Mouse (Mus musculus) ES-CJ7 (cell line): ENCODE measurements around the gene Ssu72.
A peak's percentile ranks its signal among the peaks of the same experiment; 100 is the strongest.

ENCODE experiments used
- DNase-seq: peaks from one replicate; pipeline ENCODE4 v3.0.0; 2011; ENCODE audit warnings: low read depth, low spot score

Ssu72 gene

DNA sequence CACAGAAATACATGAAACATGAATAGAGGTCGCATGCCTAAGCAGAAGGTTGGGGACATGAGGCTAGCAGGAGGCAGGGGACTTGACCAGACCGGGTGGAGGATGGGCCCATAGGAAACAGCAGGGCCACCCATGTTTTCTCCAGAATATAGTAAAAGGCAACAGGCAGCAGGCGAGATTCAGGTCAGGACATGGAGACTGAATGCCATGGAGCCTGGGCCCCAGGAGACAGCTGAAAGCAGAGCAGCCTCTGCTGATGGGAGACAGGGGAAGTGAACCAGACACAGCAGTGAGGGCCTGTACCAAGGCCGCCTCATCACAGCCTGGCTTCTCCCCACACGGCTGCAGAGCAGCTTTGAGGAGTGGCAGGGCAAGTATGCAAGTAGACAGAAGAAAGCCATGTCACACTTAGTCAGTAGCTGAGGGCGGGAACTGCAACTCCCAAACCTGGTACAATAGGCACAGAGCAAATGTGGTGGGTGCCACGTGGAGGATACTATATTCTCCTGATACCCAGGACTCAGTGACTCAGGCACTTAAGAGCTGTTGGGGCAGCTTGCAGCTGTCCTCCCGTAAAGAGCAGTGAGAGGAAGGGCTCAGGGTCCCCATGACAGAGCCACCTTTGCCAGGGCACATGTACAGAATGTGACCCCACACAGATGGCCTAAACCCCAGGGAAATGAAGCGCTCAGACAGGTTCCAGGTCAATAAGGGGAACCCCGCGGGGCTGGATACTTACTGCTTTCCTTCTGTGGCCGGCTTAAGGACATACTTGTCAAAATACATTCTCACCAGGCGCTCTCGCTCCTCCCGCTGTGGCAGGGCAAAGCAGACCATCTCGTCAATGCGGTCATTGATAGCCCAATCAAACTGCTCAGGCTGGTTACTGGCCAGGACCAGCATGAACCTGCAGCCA lies 42.2 kb downstream of the Ssu72 start:
- DNase-seq, result no peak

DNA sequence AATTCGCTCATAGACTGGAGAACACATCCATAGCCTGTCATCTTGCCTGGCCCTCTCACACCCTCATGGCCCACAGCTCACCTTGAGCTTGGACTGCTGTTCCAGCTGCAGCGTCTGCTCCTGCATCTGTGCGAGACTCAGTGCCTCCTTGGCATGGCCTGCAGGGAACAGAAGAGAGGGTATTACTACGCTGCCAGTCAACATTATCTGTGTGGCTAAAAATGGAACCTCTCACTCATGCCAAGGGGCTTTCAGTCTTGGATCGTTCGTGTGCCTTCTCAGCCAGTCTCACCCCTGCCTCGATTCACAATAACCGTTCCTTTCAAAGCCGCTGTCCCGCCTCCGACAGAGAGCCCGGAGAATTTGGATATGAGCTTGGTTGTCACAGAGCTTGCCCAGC lies 52.4 kb downstream of the Ssu72 start:
- DNase-seq, result no peak

DNA sequence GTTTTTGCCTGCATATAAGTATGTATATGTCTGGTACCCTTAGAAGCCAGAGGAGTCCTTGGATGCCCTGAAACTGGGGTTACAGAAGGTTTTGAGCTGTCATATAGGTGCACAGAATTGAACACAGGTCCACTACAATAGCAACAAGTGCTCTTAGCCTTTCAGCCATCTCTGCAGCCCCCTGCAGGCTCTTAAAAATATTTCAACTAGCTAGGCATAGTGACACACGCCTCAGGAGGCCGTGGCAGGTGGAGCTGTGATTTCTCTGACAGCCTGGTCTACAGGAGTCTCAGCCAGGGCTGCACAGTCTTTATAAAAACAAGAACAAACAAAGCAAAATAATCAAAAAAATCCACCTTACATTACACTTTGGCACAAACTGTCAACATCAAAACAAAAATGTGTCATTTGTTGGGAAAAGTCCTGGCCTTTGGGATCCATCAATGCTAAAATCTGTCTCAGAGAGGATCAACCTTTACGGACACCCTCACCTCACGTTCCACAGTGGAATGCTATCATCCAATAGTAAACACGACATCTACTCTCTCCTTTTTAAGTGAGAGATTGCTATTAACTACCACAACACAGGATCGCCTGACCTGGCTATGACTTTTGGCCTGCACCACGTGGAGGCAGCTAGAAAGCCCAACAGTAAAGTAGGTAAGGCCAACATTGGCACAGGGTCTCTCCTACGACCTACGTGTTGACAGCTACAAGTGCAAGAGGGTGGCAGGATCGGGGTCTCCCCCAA lies 55.4 kb downstream of the Ssu72 start:
- peak; percentile 72 for DNase-seq

DNA sequence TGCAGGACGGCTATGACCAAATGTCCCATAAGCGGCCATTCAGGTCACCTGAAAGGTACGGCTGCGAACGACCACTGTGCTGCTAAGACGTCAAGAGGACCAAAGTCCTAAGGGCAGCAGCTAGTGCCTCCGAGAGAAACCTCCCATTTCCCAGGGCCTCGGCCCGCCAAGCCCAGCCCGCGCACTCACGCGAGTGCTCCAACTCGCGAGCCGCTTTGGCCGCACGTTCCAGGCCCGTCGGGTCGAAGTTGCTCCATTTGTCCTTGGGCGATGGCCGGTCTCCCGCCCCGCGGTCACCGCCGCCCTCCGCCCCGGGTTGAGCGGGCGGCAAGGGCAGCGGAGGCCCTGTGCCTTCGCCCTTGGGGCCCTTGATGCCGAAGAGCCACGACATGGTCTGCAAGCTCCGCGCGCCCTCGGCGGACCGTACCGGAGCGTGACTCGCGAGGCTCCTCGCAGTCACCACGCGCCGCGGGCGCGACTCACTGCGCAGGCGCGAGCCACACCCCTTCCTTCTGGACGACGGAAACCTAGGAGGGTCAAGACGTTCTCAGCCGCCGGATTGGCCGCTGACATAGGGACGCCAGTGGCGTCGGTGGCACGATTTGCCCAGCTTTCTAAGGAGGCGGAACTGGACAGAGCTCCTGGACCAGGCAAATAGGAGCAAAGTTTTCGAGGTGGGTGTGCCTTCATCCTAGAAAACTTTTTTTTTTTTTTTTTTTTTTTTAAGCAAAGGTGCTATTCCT lies 56.2 kb downstream of the Ssu72 start, which contains the start of gene Atad3a:
TSS of gene Atad3a (minus strand) at position 481 of the 743 bp plus-strand sequence.
- peak; percentile 98 for DNase-seq

DNA sequence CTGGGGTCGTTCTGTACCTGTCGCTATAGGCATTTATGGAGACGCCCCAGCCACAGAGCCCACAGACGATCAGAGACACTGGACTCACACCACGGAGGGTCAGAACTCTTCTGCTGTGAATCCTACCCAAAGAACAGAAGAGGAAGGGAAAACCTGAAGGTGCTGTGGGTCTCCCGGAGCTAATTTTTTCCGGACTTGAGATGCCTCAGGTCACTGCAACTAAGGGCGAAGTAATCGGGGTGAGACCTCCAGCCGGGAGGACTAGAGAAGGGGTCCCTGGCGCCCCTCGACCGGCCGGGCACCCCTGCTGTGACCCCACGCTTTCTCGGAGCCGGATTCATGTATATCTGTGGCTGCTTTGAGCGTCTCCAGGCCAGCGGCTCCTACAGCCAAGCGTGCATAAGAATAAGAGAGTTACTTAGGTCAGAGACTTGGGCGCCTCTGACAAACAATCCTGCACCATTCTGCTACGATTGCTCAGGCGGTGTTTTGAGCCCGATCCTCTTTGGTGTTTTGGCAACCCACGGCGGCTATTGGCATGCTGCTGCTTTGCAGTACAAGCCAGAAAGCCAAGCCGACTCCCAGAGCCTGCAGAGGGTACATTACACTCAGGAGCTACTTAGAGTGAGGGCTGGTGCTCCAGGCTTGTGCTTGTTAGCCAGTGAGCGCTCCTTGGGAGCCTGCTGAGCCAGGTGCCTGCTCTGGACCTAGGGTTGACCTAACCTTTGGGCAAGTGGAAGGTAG lies 56.9 kb downstream of the Ssu72 start:
- peak; percentile 46 for DNase-seq

DNA sequence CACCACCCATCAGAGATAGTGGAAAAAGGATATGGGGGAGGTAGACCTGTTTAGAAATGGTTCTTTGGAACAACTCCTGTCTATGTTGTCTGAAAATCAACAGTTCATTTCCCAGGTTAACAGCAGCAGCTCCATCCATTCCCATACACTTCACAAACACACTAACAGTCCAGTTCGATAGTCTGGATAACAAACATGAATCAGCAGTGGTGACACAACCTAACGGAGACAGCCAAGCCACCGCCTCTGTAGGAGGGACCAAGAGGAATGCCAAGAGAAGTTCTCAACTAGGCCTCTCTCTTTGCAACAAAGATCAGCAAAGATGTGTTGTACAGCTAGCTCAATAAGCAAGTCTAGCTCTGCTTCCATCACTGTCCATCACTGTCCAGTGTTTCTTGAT lies 57.8 kb downstream of the Ssu72 start:
- no peak for DNase-seq

DNA sequence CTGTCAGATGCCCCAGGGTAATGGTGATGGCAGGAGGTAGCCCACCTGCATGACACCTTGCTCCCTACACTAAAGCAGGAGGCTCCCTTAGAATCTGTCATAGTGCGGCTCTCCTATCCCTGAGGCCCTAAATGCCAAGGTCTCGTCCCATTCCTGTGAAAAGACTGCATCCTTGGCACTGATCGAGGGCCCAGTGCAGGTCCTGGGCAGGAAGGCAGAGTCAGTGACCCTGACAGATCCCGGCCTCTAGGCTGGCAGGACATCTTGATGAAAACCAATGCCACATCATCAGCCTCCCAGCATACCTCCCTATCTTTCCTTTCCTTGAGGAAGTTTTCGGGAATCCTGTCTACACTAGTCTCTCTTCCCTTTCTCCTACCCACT lies 64.9 kb downstream of the Ssu72 start:
- no peak for DNase-seq

DNA sequence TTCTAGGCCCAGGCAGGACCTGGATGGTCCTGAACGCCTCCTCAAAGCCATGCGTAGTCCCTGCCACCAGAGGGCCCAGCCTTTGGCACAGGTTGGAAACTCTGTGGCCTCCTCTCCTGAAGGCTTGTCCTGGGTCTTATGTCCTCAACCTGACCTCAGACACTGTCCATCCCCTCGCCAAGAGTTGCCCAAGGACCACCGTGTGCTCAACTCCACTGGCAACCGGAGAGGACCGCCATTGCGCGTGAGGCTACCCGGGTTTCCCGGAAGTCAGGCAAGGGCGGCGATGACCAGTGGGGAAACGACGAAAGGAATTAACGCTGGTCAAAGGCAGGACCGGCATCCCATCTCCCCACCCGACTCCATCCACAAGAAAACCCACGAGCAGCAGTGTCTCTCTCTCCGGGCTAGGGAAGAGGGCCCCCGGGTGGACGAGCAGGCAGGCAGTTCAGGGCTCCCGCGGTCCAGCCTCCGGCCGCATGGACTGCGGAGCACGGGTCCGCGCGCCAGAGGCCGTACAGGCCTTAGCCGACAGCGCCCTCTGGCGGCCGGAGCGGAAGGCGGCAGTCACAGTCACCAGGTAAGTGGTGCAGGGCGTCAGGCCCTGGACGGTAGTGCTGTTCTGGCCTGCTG lies 65.4 kb downstream of the Ssu72 start:
- peak; percentile 81 for DNase-seq

DNA sequence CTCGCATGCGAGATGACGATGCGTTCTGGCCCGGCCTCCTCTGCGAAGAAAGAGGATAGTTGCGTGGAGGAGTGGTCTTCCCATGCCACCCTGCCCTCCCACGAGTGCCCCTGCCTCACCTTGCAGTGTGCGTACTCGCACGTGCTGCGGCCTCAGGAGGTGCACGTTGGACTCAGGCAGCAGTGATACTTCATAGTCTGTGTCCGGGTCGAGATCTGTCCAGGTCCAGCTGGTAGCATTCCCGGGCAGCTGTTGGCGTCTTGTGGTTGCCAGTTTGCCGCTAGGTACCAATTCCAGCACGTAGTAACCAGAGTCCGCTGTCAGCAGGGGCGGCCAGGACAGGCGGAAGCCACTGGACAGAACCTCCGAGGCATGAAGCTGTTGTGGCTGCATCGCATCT lies 66.0 kb downstream of the Ssu72 start:
- no peak for DNase-seq

DNA sequence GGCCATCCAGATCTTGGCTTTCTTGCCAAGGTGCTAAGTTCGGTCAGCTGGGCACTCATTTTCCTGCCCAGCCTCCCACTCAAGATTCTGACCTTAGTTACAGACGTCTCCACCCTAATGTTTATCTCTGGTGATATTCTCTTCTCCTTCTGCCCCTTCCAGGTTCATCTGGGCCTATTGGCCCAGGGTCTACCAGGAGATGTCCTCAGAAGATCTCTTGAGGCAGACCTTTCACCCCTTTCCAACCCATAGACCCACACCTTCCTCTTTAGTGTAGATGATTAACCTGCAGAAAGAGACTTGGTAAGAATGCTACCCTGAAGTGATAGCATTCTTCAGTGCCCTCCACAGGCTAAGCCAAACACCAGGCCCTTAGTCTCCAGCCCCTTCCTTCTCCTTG lies 67.1 kb downstream of the Ssu72 start:
- no peak for DNase-seq

DNA sequence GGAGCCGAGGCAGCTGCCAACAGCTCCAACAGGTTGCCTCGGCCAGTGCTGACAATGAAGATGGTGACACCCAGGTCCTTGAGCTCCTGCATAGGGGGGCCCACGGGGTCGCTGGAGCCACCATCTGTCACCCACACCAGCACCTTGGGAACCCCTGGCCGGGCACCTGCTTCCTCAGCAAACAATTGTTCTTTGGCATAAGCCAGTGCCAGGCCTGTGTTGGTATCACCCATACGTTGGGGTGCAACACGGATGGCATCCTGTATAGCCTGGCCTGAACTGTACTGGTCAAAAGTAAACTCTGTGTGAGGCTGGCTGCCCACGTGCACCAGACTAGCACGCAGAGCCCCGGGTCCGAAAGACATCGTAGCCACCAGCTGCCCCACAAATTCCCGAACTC lies 68.2 kb downstream of the Ssu72 start:
- DNase-seq, result no peak

DNA sequence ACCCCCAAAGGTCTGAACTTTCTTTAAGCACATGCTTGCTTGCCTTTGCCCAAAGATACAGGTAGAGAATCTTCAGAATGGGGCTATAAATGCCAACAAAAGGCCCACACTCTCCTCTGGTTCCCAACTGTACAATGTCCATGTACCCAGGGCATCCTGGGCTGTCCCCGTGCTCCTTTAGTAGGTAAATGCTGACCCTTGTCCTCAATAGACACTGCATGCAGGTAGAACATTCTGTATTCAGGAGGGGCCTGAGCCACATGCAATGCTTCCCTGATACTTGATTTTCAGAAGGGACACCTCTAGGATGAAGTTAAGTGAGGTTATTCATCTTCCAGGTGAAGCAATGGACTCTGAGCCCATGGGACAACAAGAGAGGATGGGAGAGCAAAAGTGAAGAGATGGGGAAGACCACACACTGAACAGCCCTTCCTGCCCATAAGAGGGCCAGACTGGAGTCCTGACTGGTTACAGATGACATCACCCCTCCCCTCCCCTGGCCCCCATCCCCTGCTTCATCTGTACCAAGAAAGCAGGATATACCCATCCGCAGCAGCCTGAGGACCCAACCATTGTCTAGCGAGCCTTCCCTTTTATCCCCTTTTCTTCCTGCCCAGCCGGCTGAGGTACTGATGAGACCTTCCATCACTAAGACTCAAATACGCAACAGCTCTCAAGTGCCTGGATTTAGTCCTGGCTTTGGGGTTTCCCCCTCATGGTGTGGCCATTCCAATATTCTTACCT lies 68.9 kb downstream of the Ssu72 start:
- no peak for DNase-seq

DNA sequence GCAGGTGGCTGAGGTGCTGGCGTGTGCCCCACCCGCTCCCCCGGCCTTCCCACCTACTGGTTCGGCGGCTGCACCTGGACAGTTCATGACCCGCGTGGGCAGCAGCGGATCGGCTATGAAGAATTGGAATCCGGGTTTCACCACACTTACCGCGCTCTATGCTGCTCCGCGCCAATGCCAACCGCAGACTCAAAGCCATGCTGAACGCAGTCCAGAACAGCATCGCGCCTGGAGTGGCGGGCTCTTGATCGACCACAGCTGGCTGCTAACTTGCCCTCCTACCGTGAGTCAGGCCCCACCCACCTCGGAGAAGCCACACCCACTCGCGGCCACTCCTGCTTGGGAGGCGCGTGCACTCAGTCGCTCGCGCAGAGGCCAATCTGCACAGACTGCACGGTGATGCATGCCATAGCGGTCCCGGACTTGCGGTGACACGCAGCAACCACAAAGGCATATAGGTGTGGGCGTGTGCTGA lies 69.7 kb downstream of the Ssu72 start, which contains the start of gene Vwa1:
TSS of gene Vwa1 (minus strand) at position 419 of the 475 bp plus-strand sequence.
- DNase-seq, result peak; percentile 89

DNA sequence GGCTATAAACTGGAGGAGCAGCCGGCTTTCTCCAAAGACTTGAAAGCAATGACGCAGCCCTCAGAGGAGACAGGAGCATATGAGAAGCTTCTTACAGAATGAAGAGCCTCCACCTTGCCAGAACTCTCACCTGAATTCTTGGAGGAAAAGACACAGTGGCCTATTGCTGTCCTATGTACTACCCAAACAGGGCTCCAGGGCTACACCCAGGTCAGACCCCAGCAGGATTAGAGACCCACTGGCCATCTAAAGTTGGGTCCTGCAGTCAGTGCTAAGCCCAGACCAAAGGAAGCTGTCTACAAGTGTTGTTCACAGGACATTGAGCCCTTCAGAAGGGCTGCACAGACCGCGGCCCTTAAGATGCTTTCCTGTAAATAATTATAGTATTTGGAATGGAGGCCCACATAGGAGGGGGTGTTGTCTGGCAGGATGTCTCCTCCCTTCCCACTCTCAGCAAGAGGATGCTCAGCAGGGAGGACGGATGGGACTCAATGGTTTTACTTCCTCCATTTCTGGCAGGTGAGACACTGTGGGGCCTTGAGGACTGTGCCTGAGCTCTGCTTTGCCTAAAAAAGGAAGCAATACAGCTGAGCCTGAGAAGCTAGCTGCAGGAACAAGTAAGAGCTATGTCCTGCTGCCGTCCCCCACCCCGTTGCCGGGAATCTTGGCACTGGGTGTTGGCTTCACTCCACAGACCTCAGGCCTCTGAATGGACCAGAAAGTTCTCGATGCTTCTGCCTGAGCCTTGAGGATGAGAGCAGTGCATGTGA lies 70.6 kb downstream of the Ssu72 start:
- DNase-seq, result peak; percentile 49

DNA sequence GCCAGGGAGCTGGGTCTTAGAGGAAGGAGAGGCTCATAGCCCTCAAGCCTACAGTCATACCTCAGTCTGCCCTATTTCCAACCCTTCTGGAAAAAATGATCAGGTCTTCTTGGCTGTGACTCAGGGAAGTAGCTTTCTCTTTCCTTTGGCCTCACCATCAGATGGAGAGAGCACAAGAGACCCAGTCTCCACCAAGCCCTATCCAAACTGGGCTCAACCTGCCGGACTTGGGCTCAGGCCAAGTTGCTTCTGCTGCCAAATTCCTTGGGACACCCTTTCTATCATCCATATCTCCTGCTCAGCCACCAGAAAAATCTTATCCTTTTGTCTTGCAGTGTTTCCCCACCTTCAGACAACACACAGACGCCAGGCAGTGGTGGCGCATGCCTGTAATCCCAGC lies 71.3 kb downstream of the Ssu72 start:
- no peak for DNase-seq

DNA sequence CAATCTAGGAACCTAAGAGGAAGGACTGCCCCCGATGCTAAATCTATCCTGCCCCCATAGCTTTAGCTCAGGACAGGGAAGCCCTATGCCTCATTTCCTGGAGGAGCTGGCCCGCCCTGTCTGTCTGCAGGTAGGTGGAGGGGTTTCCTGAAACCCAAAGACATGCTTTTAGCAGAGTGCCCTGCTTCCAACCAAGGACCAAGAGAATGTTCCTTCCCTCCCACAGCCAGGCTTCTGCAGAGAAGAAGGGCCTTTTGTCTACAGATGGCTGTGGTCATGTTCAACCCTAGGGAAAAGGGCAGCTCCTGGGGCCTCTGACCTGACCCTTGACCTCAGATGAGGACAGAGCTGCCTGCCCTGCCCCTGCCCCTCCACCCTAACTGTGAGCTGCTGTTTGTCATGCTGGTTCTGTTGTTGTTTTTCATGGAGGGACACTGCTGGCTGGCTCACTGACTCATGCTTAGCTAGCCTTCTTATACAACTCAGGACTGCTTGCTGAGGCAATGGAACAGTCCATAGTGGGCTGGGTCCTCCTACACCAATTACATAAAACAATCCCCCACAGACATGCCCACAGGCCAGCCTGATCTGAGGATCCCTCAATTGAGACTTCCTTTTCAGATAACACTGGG lies 72.2 kb downstream of the Ssu72 start:
- no peak for DNase-seq

DNA sequence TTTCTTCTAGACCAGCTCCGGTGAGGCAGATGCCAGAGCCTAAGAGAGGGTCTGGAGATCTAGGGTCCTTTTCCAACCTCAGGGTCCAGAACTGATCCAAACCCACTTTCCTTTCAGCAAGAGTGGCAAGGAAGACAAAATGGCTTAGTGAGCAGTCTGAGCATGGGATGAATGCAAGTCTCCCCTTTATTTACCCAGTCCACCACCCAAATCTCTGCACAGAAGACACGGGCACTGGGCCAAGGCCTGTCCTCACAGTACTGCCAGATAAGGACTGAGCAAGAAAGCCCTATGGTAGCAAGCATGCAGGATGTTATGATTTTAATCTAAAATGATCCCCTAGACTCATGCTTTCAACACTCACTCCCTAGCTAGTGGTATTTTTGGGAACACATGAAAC lies 73.2 kb downstream of the Ssu72 start:
- DNase-seq, result no peak

DNA sequence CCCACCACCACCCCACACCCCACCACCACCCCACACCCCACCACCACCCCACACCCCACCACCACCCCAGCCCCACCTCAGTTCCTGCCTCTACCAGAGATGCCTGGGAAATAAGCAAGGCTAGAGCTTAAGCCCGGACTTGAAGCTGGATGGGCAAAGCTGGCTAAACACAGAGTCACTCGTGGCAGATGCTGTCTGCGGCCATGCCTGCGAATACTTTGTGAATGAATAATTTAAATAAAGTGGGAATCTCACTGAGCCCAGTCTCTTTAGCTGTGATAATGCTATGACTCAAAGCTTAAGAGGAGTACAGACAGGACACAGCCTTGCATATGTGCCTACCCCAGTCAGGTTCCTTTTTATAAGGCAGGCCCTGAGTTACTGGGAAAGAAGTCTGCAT lies 74.9 kb downstream of the Ssu72 start:
- no peak for DNase-seq

DNA sequence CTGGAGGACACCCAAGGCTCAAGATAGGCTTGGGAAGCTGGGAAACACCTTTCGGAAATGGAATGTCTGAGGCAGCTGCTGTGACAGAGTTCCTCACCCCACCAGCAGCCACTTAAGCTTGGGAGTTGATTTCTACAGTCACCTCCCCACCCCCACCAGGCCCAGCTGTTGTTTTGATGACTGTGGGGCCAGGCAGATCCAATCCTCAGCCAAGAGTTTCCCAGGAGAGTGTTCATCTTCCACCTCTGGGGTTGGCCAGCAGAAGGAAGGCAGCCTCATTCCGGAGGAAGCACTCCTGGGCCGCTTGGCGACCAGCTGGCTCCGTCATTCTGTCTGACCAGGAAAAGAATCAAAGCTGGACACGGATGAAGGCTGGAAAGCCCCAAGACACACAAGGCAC lies 76.3 kb downstream of the Ssu72 start:
- no peak for DNase-seq
